Comparison of ENCODE assay signal across 26 mouse cellular contexts in the genomic region with DNA sequence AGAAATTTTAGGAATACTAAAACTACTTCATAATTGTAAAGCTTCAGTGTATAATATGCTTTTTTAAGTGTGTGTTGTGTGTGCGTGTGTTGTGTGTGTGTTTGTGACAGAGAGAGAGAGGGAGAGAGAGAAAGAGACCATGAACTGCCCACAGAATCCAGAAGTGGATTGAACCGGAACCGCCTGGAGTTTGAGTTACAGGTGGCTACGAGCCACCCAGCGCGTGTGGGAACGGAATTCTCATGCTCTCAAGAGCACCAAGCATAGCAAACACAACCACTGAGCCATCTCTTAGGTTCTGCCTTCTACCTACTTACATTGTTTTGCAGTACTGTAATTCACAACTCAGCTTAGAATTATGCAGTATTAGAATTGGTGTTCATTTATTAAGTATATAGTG. TPM values are rescaled to one million over a fixed set of nuclear protein-coding genes. Genes with fewer than 3 reads are reported as not detected.
A peak's percentile ranks its signal among the peaks of the same experiment; 100 is the strongest.
DNase-seq lines count a peak whose midpoint lies in the region; ATAC-seq and TF ChIP-seq lines count a peak whose summit lies in the region.
"Had no signal": no experiment of that assay in that cellular context is flagged by ENCODE, and none has a peak within 500 bp of the region (broad histone marks: within the 10 kb centered on the region; RNA-seq: fewer than 3 reads in every experiment).

No protein-coding gene starts in this region.

- no peak overlapping the region for H3K9ac ChIP-seq in forebrain, embryonic 13.5 days
- H3K9ac ChIP-seq in lung, postnatal 0 days (replicated peaks; ENCODE audit: low read depth): no peak overlapping the region
- H3K9ac ChIP-seq: heart, embryonic 12.5 days; hindbrain, embryonic 14.5 days; limb, embryonic 15.5 days; liver, embryonic 14.5 days had no signal

- H3K27ac ChIP-seq in forebrain, embryonic 13.5 days: no peak overlapping the region
- H3K27ac ChIP-seq in lung, postnatal 0 days (ENCODE audit: low read length): no peak overlapping the region
- H3K27ac ChIP-seq: hindbrain, embryonic 14.5 days; limb, embryonic 10.5 days; limb, embryonic 15.5 days; liver, embryonic 14.5 days; midbrain, embryonic 10.5 days; stomach, postnatal 0 days had no signal

- no peak overlapping the region for H3K4me3 ChIP-seq in forebrain, embryonic 13.5 days
- H3K4me3 ChIP-seq in lung, postnatal 0 days (ENCODE audit: low read depth, low read length): no peak overlapping the region
- H3K4me3 ChIP-seq: erythroblast, embryonic 14.5 days; heart, embryonic 12.5 days; limb, embryonic 10.5 days; limb, embryonic 15.5 days; midbrain, embryonic 10.5 days had no signal

- no peak for TF ChIP-seq EP300 in lung, postnatal 0 days (IDR thresholded peaks at IDR 0.05)

- no peaks in the 10 kb centered on the region for H3K9me3 ChIP-seq in forebrain, embryonic 13.5 days (replicated peaks)
- no peaks in the 10 kb centered on the region for H3K9me3 ChIP-seq in lung, postnatal 0 days (ENCODE audit: low read length)
- H3K9me3 ChIP-seq: heart, embryonic 12.5 days; limb, embryonic 10.5 days; limb, embryonic 15.5 days; midbrain, embryonic 10.5 days had no signal

- no peaks in the 10 kb centered on the region for H3K27me3 ChIP-seq in forebrain, embryonic 13.5 days
- H3K27me3 ChIP-seq in lung, postnatal 0 days (replicated peaks; ENCODE audit: insufficient read depth, low read length): no peaks in the 10 kb centered on the region
- H3K27me3 ChIP-seq: heart, embryonic 12.5 days; limb, embryonic 15.5 days had no signal

- intact Hi-C loops in heart, postnatal 25 days (cut with DNase I): no loop called here

- no peak for ATAC-seq in granulocyte monocyte progenitor cell, adult 5-6 weeks (replicated peaks; ENCODE audit: poor library complexity, severe bottlenecking)
- ATAC-seq in forebrain, embryonic 13.5 days: no peak
- no peak for ATAC-seq in lung, postnatal 0 days
- ATAC-seq: activated CD4-positive, CD25-positive, alpha-beta regulatory T cell, adult 4 months; CD4-positive, CD25-positive, alpha-beta regulatory T cell, adult 4 months; intestine, postnatal 0 days; midbrain, embryonic 16.5 days had no signal

- WGBS in forebrain, embryonic 13.5 days: 94% methylated on average over 7 of the region's 7 CpGs
- 88% methylated on average over 7 of the region's 7 CpGs for WGBS in lung, postnatal 0 days

- H3K36me3 ChIP-seq in forebrain, embryonic 13.5 days (ENCODE audit: poor library complexity, severe bottlenecking): peaks cover 32% of the 10 kb centered on the region
- H3K36me3 ChIP-seq in lung, postnatal 0 days (ENCODE audit: insufficient read depth, low read length): peaks cover 14% of the 10 kb centered on the region; the same call in 1 of the 2 replicates

- DNase-seq in kidney, adult 11 months: peak; percentile 54
- peak; percentile 55 for DNase-seq in kidney, adult 9 months
- peak; percentile 26 for DNase-seq in kidney, postnatal 10 days
- DNase-seq in heart, postnatal 25 days (ENCODE audit: low spot score): no peak
- DNase-seq in lung, postnatal 0 days (ENCODE audit: low spot score): no peak
- DNase-seq: adrenal gland, adult 2 months; adrenal gland, postnatal 36 days; cerebellum, adult 18-20 months; cerebellum, postnatal 10 days; gastrocnemius, postnatal 10 days; lung, adult 2 months; thymus, postnatal 4 days had no signal

- TF ChIP-seq CTCF in lung, postnatal 0 days (IDR thresholded peaks at IDR 0.05): no peak

- no peak overlapping the region for H3K4me2 ChIP-seq in forebrain, embryonic 13.5 days
- no peak overlapping the region for H3K4me2 ChIP-seq in lung, postnatal 0 days (replicated peaks; ENCODE audit: low read depth, low read length)
- H3K4me2 ChIP-seq: heart, embryonic 12.5 days; hindbrain, embryonic 14.5 days; limb, embryonic 15.5 days had no signal

- no peaks in the 10 kb centered on the region for H3K4me1 ChIP-seq in forebrain, embryonic 13.5 days
- H3K4me1 ChIP-seq in lung, postnatal 0 days (ENCODE audit: insufficient read depth, low read depth, low read length): no peaks in the 10 kb centered on the region
- H3K4me1 ChIP-seq: heart, embryonic 12.5 days; limb, embryonic 10.5 days; limb, embryonic 15.5 days; midbrain, embryonic 10.5 days had no signal

RNA-seq across cellular contexts. Expression of gene Rars2, which starts 19.4 kb away (rescaled TPM):
- total RNA-seq in granulocyte monocyte progenitor cell, adult 5-6 weeks (2014; fragmentation: Nextera tagmentation): 34.4 and 35.5 TPM in 2 replicates
- total RNA-seq in granulocyte monocyte progenitor cell, adult 5-6 weeks (2017): 43.3 and 43.4 TPM in 2 replicates
- polyA plus RNA-seq in forebrain, embryonic 13.5 days (2015; fragmentation: Nextera tagmentation; extraction: Ambion mirVana): 68.7 TPM in 2 replicates
- 10 to 100 TPM; 29.4 to 30.5 TPM for total RNA-seq in heart, postnatal 25 days (2021)
- polyA plus RNA-seq in lung, postnatal 0 days (2015; fragmentation: Nextera tagmentation; extraction: Ambion mirVana): 31.9 and 33.8 TPM in 2 replicates

RNA-seq across cellular contexts. Expression of gene Orc3, which starts 19.4 kb away (rescaled TPM):
- total RNA-seq in granulocyte monocyte progenitor cell, adult 5-6 weeks (2014; fragmentation: Nextera tagmentation): 114 and 131 TPM in 2 replicates
- 117 and 151 TPM in 2 replicates for total RNA-seq in granulocyte monocyte progenitor cell, adult 5-6 weeks (2017)
- polyA plus RNA-seq in forebrain, embryonic 13.5 days (2015; fragmentation: Nextera tagmentation; extraction: Ambion mirVana): 91.7 and 97.2 TPM in 2 replicates
- 10 to 100 TPM; 35.7 TPM for total RNA-seq in heart, postnatal 25 days (2021)
- 40.9 and 42.4 TPM in 2 replicates for polyA plus RNA-seq in lung, postnatal 0 days (2015; fragmentation: Nextera tagmentation; extraction: Ambion mirVana)

RNA-seq across cellular contexts. Expression of gene Slc35a1, which starts 53.1 kb away (rescaled TPM):
- 18.5 and 30.9 TPM in 2 replicates for total RNA-seq in granulocyte monocyte progenitor cell, adult 5-6 weeks (2014; fragmentation: Nextera tagmentation)
- total RNA-seq in granulocyte monocyte progenitor cell, adult 5-6 weeks (2017): 28.6 and 29.3 TPM in 2 replicates
- 49.9 and 53.6 TPM in 2 replicates for polyA plus RNA-seq in forebrain, embryonic 13.5 days (2015; fragmentation: Nextera tagmentation; extraction: Ambion mirVana)
- total RNA-seq in heart, postnatal 25 days (2021): 10 to 100 TPM; 15.0 to 16.1 TPM
- 26.5 and 38.0 TPM in 2 replicates for polyA plus RNA-seq in lung, postnatal 0 days (2015; fragmentation: Nextera tagmentation; extraction: Ambion mirVana)

Comparison
In these comparisons a context has a peak if more than half of its experiments do, and no peak if none do; other contexts are left out.
1. DNase-seq: peak in kidney, adult 11 months (single experiment), kidney, adult 9 months (single experiment) and kidney, postnatal 10 days (single experiment); none in heart, postnatal 25 days (single experiment) and lung, postnatal 0 days (single experiment).